Mouse (Mus musculus): ENCODE results near the gene Gm17490.
"Not testable (repeated sequence)": the region's sequence is repeated elsewhere in the genome, so short reads cannot be mapped to it uniquely, and the experiment has no call there.

GRCm38 (mm10) chr2:11606718-11607117, 19.3 kb downstream of the Gm17490 start:
- not testable (repeated sequence) for TF ChIP-seq CTCF (IDR thresholded peaks at IDR 0.05; ENCODE audit: low read depth); EP300 (optimal IDR thresholded peaks at IDR 0.05)

Data from stomach, postnatal 0 days (tissue).